ENCODE assay signal across 19 mouse cellular contexts in genomic region chr7:83633856-83634255, GRCm38 (mm10). TPM values are rescaled to one million over a fixed set of nuclear protein-coding genes. Genes with fewer than 3 reads are reported as not detected.
DNase-seq lines count a peak whose midpoint lies in the region; ATAC-seq and TF ChIP-seq lines count a peak whose summit lies in the region.
"Had no signal": no experiment of that assay in that cellular context is flagged by ENCODE, and none has a peak within 500 bp of the region (broad histone marks: within the 10 kb centered on the region; RNA-seq: fewer than 3 reads in every experiment).

No protein-coding gene starts in this region.

- 0 out of 2 replicates have a peak overlapping the region, but pooled peaks have one; percentile 11 for H3K27ac ChIP-seq in embryonic facial prominence, embryonic 12.5 days
- H3K27ac ChIP-seq in embryonic facial prominence, embryonic 10.5 days (replicated peaks), result no peak overlapping the region
- no peak overlapping the region for H3K27ac ChIP-seq in kidney, adult 2 months (ENCODE audit: insufficient read depth, low read depth, low read length)
- no peak overlapping the region for H3K27ac ChIP-seq in intestine, embryonic 15.5 days
- H3K27ac ChIP-seq: forebrain, embryonic 15.5 days; hindbrain, embryonic 14.5 days; midbrain, embryonic 15.5 days had no signal

- no peaks in the 10 kb centered on the region for H3K9me3 ChIP-seq in embryonic facial prominence, embryonic 12.5 days
- H3K9me3 ChIP-seq in embryonic facial prominence, embryonic 10.5 days, result no peaks in the 10 kb centered on the region
- no peaks in the 10 kb centered on the region for H3K9me3 ChIP-seq in intestine, embryonic 15.5 days
- H3K9me3 ChIP-seq: forebrain, embryonic 15.5 days; megakaryocyte, embryonic 14.5 days; midbrain, embryonic 15.5 days had no signal

- 0 out of 2 replicates have a peak overlapping the region, but pooled peaks have one; percentile 17 for H3K4me2 ChIP-seq in embryonic facial prominence, embryonic 12.5 days (replicated peaks)
- H3K4me2 ChIP-seq in intestine, embryonic 15.5 days (replicated peaks), result peak overlapping the region; percentile 70; the same call in 1 of the 2 replicates
- H3K4me2 ChIP-seq: forebrain, embryonic 15.5 days; midbrain, embryonic 15.5 days had no signal

- H3K4me3 ChIP-seq in embryonic facial prominence, embryonic 12.5 days, result no peak overlapping the region
- no peak overlapping the region for H3K4me3 ChIP-seq in embryonic facial prominence, embryonic 10.5 days
- no peak overlapping the region for H3K4me3 ChIP-seq in kidney, adult 2 months (ENCODE audit: insufficient read depth, low read depth, low read length)
- H3K4me3 ChIP-seq in intestine, embryonic 15.5 days (replicated peaks), result no peak overlapping the region
- H3K4me3 ChIP-seq: forebrain, embryonic 15.5 days; megakaryocyte, embryonic 14.5 days; midbrain, embryonic 15.5 days had no signal

- peaks cover 26% of the 10 kb centered on the region for H3K36me3 ChIP-seq in embryonic facial prominence, embryonic 12.5 days
- peaks cover 27% of the 10 kb centered on the region for H3K36me3 ChIP-seq in embryonic facial prominence, embryonic 10.5 days (replicated peaks)
- no peaks in the 10 kb centered on the region; the same call in 1 of the 2 replicates for H3K36me3 ChIP-seq in kidney, adult 2 months (ENCODE audit: control insufficient read depth, insufficient read depth, low read length)
- peaks cover 8% of the 10 kb centered on the region; the same call in 1 of the 2 replicates for H3K36me3 ChIP-seq in intestine, embryonic 15.5 days
- H3K36me3 ChIP-seq: forebrain, embryonic 15.5 days; midbrain, embryonic 15.5 days had no signal

- no peaks in the 10 kb centered on the region for H3K27me3 ChIP-seq in embryonic facial prominence, embryonic 12.5 days
- H3K27me3 ChIP-seq in embryonic facial prominence, embryonic 10.5 days (replicated peaks; ENCODE audit: low read depth, poor library complexity, severe bottlenecking), result no peaks in the 10 kb centered on the region
- no peaks in the 10 kb centered on the region for H3K27me3 ChIP-seq in kidney, adult 2 months (replicated peaks; ENCODE audit: control insufficient read depth, insufficient read depth, low read length)
- H3K27me3 ChIP-seq in intestine, embryonic 15.5 days (replicated peaks), result no peaks in the 10 kb centered on the region
- H3K27me3 ChIP-seq: forebrain, embryonic 15.5 days; megakaryocyte, embryonic 14.5 days; midbrain, embryonic 15.5 days; Patski had no signal

- TF ChIP-seq POLR2A in kidney, adult 2 months (IDR thresholded peaks at IDR 0.05; ENCODE audit: low read depth, low read length), result no peak

- DNase-seq in embryonic facial prominence, embryonic 10.5 days (ENCODE audit: low spot score), result no peak
- peak; percentile 60 for DNase-seq in kidney, adult 2 months
- no peak for DNase-seq in kidney, postnatal 10 days
- peak; percentile 10 for DNase-seq in NIH3T3 (ENCODE audit: low read depth)
- DNase-seq in ovary, postnatal 14 days (ENCODE audit: low spot score), result no peak
- DNase-seq in gastrocnemius, postnatal 4 days (ENCODE audit: low spot score in 2 of 2), result no peak
- DNase-seq: adrenal gland, postnatal 14 days; embryo, embryonic 11 days; kidney, adult 11 months; thymus, postnatal 14 days had no signal

- no peak for ATAC-seq in embryonic facial prominence, embryonic 12.5 days (ENCODE audit: insufficient number of reproducible peaks, insufficient read depth, low FRiP score, low TSS enrichment)
- no peak for ATAC-seq in intestine, embryonic 15.5 days
- ATAC-seq: activated CD4-positive, CD25-positive, alpha-beta regulatory T cell, adult 4 months; forebrain, embryonic 15.5 days; midbrain, embryonic 15.5 days; Patski had no signal

- H3K9ac ChIP-seq in embryonic facial prominence, embryonic 12.5 days, result no peak overlapping the region
- H3K9ac ChIP-seq in intestine, embryonic 15.5 days, result no peak overlapping the region
- H3K9ac ChIP-seq: forebrain, embryonic 15.5 days; hindbrain, embryonic 14.5 days; midbrain, embryonic 15.5 days had no signal

- H3K4me1 ChIP-seq in embryonic facial prominence, embryonic 12.5 days, result peaks cover 24% of the 10 kb centered on the region
- H3K4me1 ChIP-seq in embryonic facial prominence, embryonic 10.5 days, result peaks cover 26% of the 10 kb centered on the region
- peaks cover 11% of the 10 kb centered on the region for H3K4me1 ChIP-seq in kidney, adult 2 months (ENCODE audit: control insufficient read depth, insufficient read depth, low read length)
- peaks cover 18% of the 10 kb centered on the region for H3K4me1 ChIP-seq in intestine, embryonic 15.5 days (replicated peaks)

- TF ChIP-seq CTCF in kidney, adult 2 months (conservative IDR thresholded peaks at IDR 0.05; ENCODE audit: insufficient read depth, insufficient read length, low read depth, low read length), result no peak

- 86% methylated on average over 6 of the region's 6 CpGs for WGBS in embryonic facial prominence, embryonic 12.5 days
- WGBS in embryonic facial prominence, embryonic 10.5 days, result 90% methylated on average over 6 of the region's 6 CpGs
- WGBS in kidney, adult 2 months, result 69% methylated on average over 6 of the region's 6 CpGs
- 81% methylated on average over 6 of the region's 6 CpGs for WGBS in intestine, embryonic 15.5 days

RNA-seq across cellular contexts. Expression of gene Stard5, which starts 2.1 kb away (rescaled TPM):
- 25.7 and 27.2 TPM in 2 replicates for polyA plus RNA-seq in embryonic facial prominence, embryonic 12.5 days (2016; fragmentation: Nextera tagmentation; extraction: Ambion mirVana)
- polyA plus RNA-seq in embryonic facial prominence, embryonic 10.5 days (2016; fragmentation: Nextera tagmentation; extraction: Ambion mirVana), result 15.1 and 16.8 TPM in 2 replicates
- 80.0 and 88.2 TPM in 2 replicates for polyA plus RNA-seq in kidney, adult 2 months (2012; rRNA removed)
- polyA plus RNA-seq in intestine, embryonic 15.5 days (2015; fragmentation: Nextera tagmentation; extraction: Ambion mirVana), result 50.5 and 52.3 TPM in 2 replicates
- total RNA-seq in gastrocnemius, postnatal 4 days (2021), result 10 to 100 TPM; 14.9 to 15.3 TPM

RNA-seq across cellular contexts. Expression of gene Tmc3, which starts 49.1 kb away (rescaled TPM):
- polyA plus RNA-seq in embryonic facial prominence, embryonic 12.5 days (2016; fragmentation: Nextera tagmentation; extraction: Ambion mirVana), result 1.7 and 1.8 TPM in 2 replicates
- polyA plus RNA-seq in embryonic facial prominence, embryonic 10.5 days (2016; fragmentation: Nextera tagmentation; extraction: Ambion mirVana), result 0.72 and 1.0 TPM in 2 replicates
- polyA plus RNA-seq in kidney, adult 2 months (2012; rRNA removed), result 0.88 and 1.0 TPM in 2 replicates
- 0.90 and 1.1 TPM in 2 replicates for polyA plus RNA-seq in intestine, embryonic 15.5 days (2015; fragmentation: Nextera tagmentation; extraction: Ambion mirVana)
- total RNA-seq in gastrocnemius, postnatal 4 days (2021), result 1 to 10 TPM; 1.2 to 2.0 TPM
- polyA plus RNA-seq: lung, embryonic 16.5 days had no signal

Comparison
In these comparisons a context has a peak if more than half of its experiments do, and no peak if none do; other contexts are left out.
1. DNase-seq: peak in kidney, adult 2 months (single experiment) and NIH3T3 (single experiment); none in embryonic facial prominence, embryonic 10.5 days (single experiment), kidney, postnatal 10 days (single experiment), ovary, postnatal 14 days (single experiment) and gastrocnemius, postnatal 4 days (0 of 2).